Mouse (Mus musculus) adrenal gland, adult 18-20 months (tissue): ENCODE measurements around the gene Mbnl2. TPM values are rescaled to one million over a fixed set of nuclear protein-coding genes. Genes with fewer than 3 reads are reported as not detected.
"Not testable (repeated sequence)": the region's sequence is repeated elsewhere in the genome, so short reads cannot be mapped to it uniquely, and the experiment has no call there.

ENCODE experiments used
- DNase-seq, 2 experiments: peaks; one replicate each; pipeline ENCODE4 v3.0.0; 2021 to 2022; ENCODE audit warnings: low spot score in 2 of 2
- total RNA-seq, 2 experiments: library from RNA; stranded (reverse); gene quantifications; 1 replicate in 1 of 2; 2 replicates in 1 of 2; pipeline ENCODE4 v1.2.3; 2021

The Mbnl2 gene
- total RNA-seq, 2 experiments from 2014 or later, result 181 to 201 TPM

- DNase-seq, result no peak
Observed at GRCm38 (mm10) chr14:120353211-120353610, 77.7 kb downstream of the Mbnl2 start.

- no peak for DNase-seq
Observed at GRCm38 (mm10) chr14:120354595-120354994, 79.1 kb downstream of the Mbnl2 start.

GRCm38 (mm10) chr14:120355040-120355741 is 79.7 kb downstream of the Mbnl2 start:
- peak in 1 of 2 experiments; percentile 53 for DNase-seq

- no peak for DNase-seq
Observed at GRCm38 (mm10) chr14:120355742-120356440, 80.4 kb downstream of the Mbnl2 start.

GRCm38 (mm10) chr14:120357321-120358070 is 82.0 kb downstream of the Mbnl2 start:
- DNase-seq, result peak in 1 of 2 experiments; percentile 16

GRCm38 (mm10) chr14:120359608-120360007 is 84.1 kb downstream of the Mbnl2 start:
- not testable (repeated sequence) for DNase-seq

GRCm38 (mm10) chr14:120361121-120361520 is 85.7 kb downstream of the Mbnl2 start:
- no peak for DNase-seq

GRCm38 (mm10) chr14:120362409-120362992 is 87.0 kb downstream of the Mbnl2 start:
- DNase-seq, result no peak

- DNase-seq, result no peak
Observed at GRCm38 (mm10) chr14:120363090-120363818, 87.8 kb downstream of the Mbnl2 start.

GRCm38 (mm10) chr14:120365088-120365487 is 89.6 kb downstream of the Mbnl2 start:
- DNase-seq, result no peak

GRCm38 (mm10) chr14:120366962-120367361 is 91.5 kb downstream of the Mbnl2 start:
- peak in 1 of 2 experiments; percentile 39 for DNase-seq

GRCm38 (mm10) chr14:120367589-120367988 is 92.1 kb downstream of the Mbnl2 start:
- DNase-seq, result no peak

- DNase-seq, result no peak
Observed at GRCm38 (mm10) chr14:120368456-120368855, 93.0 kb downstream of the Mbnl2 start.

- DNase-seq, result peak in 1 of 2 experiments; percentile 38
Observed at GRCm38 (mm10) chr14:120368914-120369391, 93.5 kb downstream of the Mbnl2 start.

GRCm38 (mm10) chr14:120370044-120370443 is 94.6 kb downstream of the Mbnl2 start:
- no peak for DNase-seq

GRCm38 (mm10) chr14:120370631-120371030 is 95.2 kb downstream of the Mbnl2 start:
- DNase-seq, result no peak

GRCm38 (mm10) chr14:120371174-120371573 is 95.7 kb downstream of the Mbnl2 start:
- no peak for DNase-seq

- no peak for DNase-seq
Observed at GRCm38 (mm10) chr14:120373026-120374024, 97.9 kb downstream of the Mbnl2 start.

- DNase-seq, result no peak
Observed at GRCm38 (mm10) chr14:120374786-120375185, 99.3 kb downstream of the Mbnl2 start.
